Mouse (Mus musculus): Measurements from ENCODE around the gene Ogdhl.
"Not testable (repeated sequence)": the region's sequence is repeated elsewhere in the genome, so short reads cannot be mapped to it uniquely, and the experiment has no call there.

Ogdhl gene

GRCm38 (mm10) chr14:32321732-32322685 is at the start of gene Ogdhl:
Ogdhl (plus strand) TSS chr14:32322019.
- peak; percentile 57 to 58 for DNase-seq

- no peak for DNase-seq
Observed at GRCm38 (mm10) chr14:32301622-32302021, 20.2 kb upstream of the Ogdhl start.

GRCm38 (mm10) chr14:32302423-32302822 is 19.4 kb upstream of the Ogdhl start:
- no peak for DNase-seq

- no peak for DNase-seq
Observed at GRCm38 (mm10) chr14:32304921-32305320, 16.9 kb upstream of the Ogdhl start.

- DNase-seq, result peak; percentile 12 to 21
Observed at GRCm38 (mm10) chr14:32309876-32310275, 11.9 kb upstream of the Ogdhl start.

GRCm38 (mm10) chr14:32311381-32312035 is 10.3 kb upstream of the Ogdhl start:
- no peak for DNase-seq

- peak; percentile 39 to 43 for DNase-seq
Observed at GRCm38 (mm10) chr14:32317822-32318221, 4.0 kb upstream of the Ogdhl start.

- DNase-seq, result no peak
Observed at GRCm38 (mm10) chr14:32323221-32323620, 1.4 kb downstream of the Ogdhl start.

- DNase-seq, result no peak
Observed at GRCm38 (mm10) chr14:32327366-32327765, 5.5 kb downstream of the Ogdhl start.

GRCm38 (mm10) chr14:32332515-32333445 is 11.0 kb downstream of the Ogdhl start:
- DNase-seq, result no peak

- no peak for DNase-seq
Observed at GRCm38 (mm10) chr14:32336021-32336420, 14.2 kb downstream of the Ogdhl start.

- DNase-seq, result no peak
Observed at GRCm38 (mm10) chr14:32336547-32336946, 14.7 kb downstream of the Ogdhl start.

- no peak for DNase-seq
Observed at GRCm38 (mm10) chr14:32341823-32342222, 20.0 kb downstream of the Ogdhl start.

GRCm38 (mm10) chr14:32344176-32344575 is 22.4 kb downstream of the Ogdhl start:
- no peak for DNase-seq

- DNase-seq, result no peak
Observed at GRCm38 (mm10) chr14:32344694-32345093, 22.9 kb downstream of the Ogdhl start.

- DNase-seq, result no peak
Observed at GRCm38 (mm10) chr14:32347307-32347706, 25.5 kb downstream of the Ogdhl start.

GRCm38 (mm10) chr14:32351181-32351920 is 29.5 kb downstream of the Ogdhl start:
- not testable (repeated sequence) for DNase-seq

GRCm38 (mm10) chr14:32364359-32364758 is 42.5 kb downstream of the Ogdhl start:
- DNase-seq, result no peak

- no peak for DNase-seq
Observed at GRCm38 (mm10) chr14:32369756-32370155, 47.9 kb downstream of the Ogdhl start.

GRCm38 (mm10) chr14:32372510-32372909 is 50.7 kb downstream of the Ogdhl start:
- DNase-seq, result no peak

- no peak for DNase-seq
Observed at GRCm38 (mm10) chr14:32379395-32380098, 57.7 kb downstream of the Ogdhl start.

Measured in B cell, adult 2 months (primary cell).